Mouse (Mus musculus) embryonic fibroblast, embryonic 13.5 days (primary cell): ENCODE measurements around the gene U2af2.

ENCODE experiments used
- CTCF ChIP-seq: IDR thresholded peaks from 2 replicates; pipeline ENCODE4 v1.5.1; 2011; ENCODE audit warnings: mild to moderate bottlenecking, control low read depth, low read length, moderate library complexity, borderline replicate concordance; ENCODE audit not compliant: insufficient read depth
- POLR2A ChIP-seq: IDR thresholded peaks from 2 replicates; pipeline ENCODE4 v1.6.1; 2011; ENCODE audit warnings: low read depth, mild to moderate bottlenecking, control low read depth, low read length, moderate library complexity

DNA sequence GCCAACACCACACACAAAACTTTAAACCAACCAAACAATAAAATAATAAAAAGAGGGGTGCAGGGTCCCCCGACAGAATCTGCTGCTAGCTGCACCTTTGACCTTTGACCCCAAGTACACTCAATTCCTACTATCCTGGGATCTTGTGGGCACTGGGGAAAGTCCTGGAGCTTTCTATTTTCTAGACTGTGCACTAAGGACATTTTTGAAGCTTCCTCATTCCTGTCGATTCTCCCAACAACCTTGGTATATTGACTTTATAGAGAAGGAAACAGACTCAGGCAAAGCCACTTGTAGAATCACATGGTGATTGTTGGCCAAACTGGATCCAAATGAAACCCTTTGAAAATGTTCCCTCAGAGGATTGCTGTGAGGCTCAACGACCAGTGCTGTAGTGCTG, 45.9 kb upstream of the U2af2 start:
- TF ChIP-seq CTCF (no peak), POLR2A (no peak)
